Mouse (Mus musculus) heart, embryonic 11.5 days (tissue): Measurements from ENCODE around the gene Nsun7. TPM values are rescaled to one million over a fixed set of nuclear protein-coding genes. Genes with fewer than 3 reads are reported as not detected.

Source experiments
- ATAC-seq: fragments of 200-750 bp; cut with Nextera tagmentation; replicated peaks from 2 replicates; pipeline ENCODE4 v1.8.0; 2017; ENCODE audit warnings: moderate library complexity; ENCODE audit not compliant: insufficient number of reproducible peaks, low FRiP score, low TSS enrichment
- H3K27ac ChIP-seq: fragments of 300-500 bp; sonication (generic); 2 replicates; pipeline ENCODE4 v1.5.1; 2014; ENCODE audit warnings: mild to moderate bottlenecking, low read depth, low read length
- H3K27me3 ChIP-seq: fragments of 300-500 bp; sonication (generic); 2 replicates; pipeline ENCODE4 v1.6.1; 2014; ENCODE audit warnings: mild to moderate bottlenecking, low read length, mixed read lengths; ENCODE audit not compliant: control insufficient read depth, insufficient read depth
- H3K36me3 ChIP-seq: fragments of 300-500 bp; sonication (generic); 2 replicates; pipeline ENCODE4 v1.6.1; 2014; ENCODE audit warnings: mild to moderate bottlenecking, low read length, moderate library complexity, mixed read lengths; ENCODE audit not compliant: control insufficient read depth, insufficient read depth
- H3K4me1 ChIP-seq: fragments of 300-500 bp; sonication (generic); 2 replicates; pipeline ENCODE4 v1.6.1; 2014; ENCODE audit warnings: low read length; ENCODE audit not compliant: control insufficient read depth, insufficient read depth
- H3K4me2 ChIP-seq: fragments of 300-500 bp; sonication (generic); 2 replicates; pipeline ENCODE4 v1.6.1; 2014; ENCODE audit warnings: mild to moderate bottlenecking, moderate library complexity
- H3K4me3 ChIP-seq: fragments of 300-500 bp; sonication (generic); 2 replicates; pipeline ENCODE4 v1.5.1; 2014; ENCODE audit warnings: low read depth, low read length
- H3K9ac ChIP-seq: fragments of 300-500 bp; sonication (generic); 2 replicates; pipeline ENCODE4 v1.6.1; 2014; ENCODE audit warnings: mild to moderate bottlenecking, low read depth, low read length, moderate library complexity
- H3K9me3 ChIP-seq: fragments of 300-500 bp; sonication (generic); replicated peaks from 2 replicates; pipeline ENCODE4 v1.6.1; 2016; ENCODE audit warnings: low read length; ENCODE audit not compliant: control insufficient read depth
- WGBS: fragments of 180-500 bp; shearing (Covaris S2); extraction: QIAGEN DNeasy Blood & Tissue Kit; methylation state at CpG from one replicate; pipeline ENCODE4 v1.1.7; 2014; ENCODE audit not compliant: insufficient replicate concordance; 5-methylcytosine and 5-hydroxymethylcytosine counted together
- polyA plus RNA-seq: library from polyadenylated mRNA; unstranded; fragments of >200 nt; fragmentation: Nextera tagmentation; extraction: Ambion mirVana; gene quantifications from 2 replicates; pipeline ENCODE4 v1.2.1, GENCODE M21; 2014

Nsun7 gene
- 0.08 and 0.23 TPM in 2 replicates for polyA plus RNA-seq

GRCm38 (mm10) chr5:66259756-66260448, at the start of gene Nsun7:
Gene Nsun7 (plus strand): TSS chr5:66259897.
- no peak for ATAC-seq
- 1% methylated on average over 41 of the region's 44 CpGs for WGBS
- H3K27me3 ChIP-seq = peaks cover 9% of the 10 kb centered on the region; the same call in 1 of the 2 replicates
- no peaks in the 10 kb centered on the region for H3K36me3 ChIP-seq
- H3K9me3 ChIP-seq = no peaks in the 10 kb centered on the region
- no peak within 1 kb of the TSS for H3K27ac ChIP-seq
- H3K4me2 ChIP-seq = peak within 1 kb of the TSS; percentile 91
- H3K4me3 ChIP-seq = peak within 1 kb of the TSS; percentile 57
- peak within 1 kb of the TSS; percentile 70 for H3K9ac ChIP-seq
- no peaks in the 10 kb centered on the region for H3K4me1 ChIP-seq

- Histone ChIP-seq H3K4me1 (no peaks in the 10 kb centered on the region), H3K4me2 (no peak overlapping the region), H3K9ac (no peak overlapping the region), H3K27ac (no peak overlapping the region), H3K9me3 (no peaks in the 10 kb centered on the region), H3K36me3 (no peaks in the 10 kb centered on the region), H3K4me3 (no peak overlapping the region), H3K27me3 (no peaks in the 10 kb centered on the region)
- 60% methylated on average over 7 of the region's 7 CpGs for WGBS
- no peak for ATAC-seq
Observed at GRCm38 (mm10) chr5:66214395-66214935, 45.2 kb upstream of the Nsun7 start.

GRCm38 (mm10) chr5:66215569-66216277, 44.0 kb upstream of the Nsun7 start:
- Histone ChIP-seq H3K36me3 (no peaks in the 10 kb centered on the region), H3K27me3 (no peaks in the 10 kb centered on the region), H3K4me3 (no peak overlapping the region), H3K4me2 (no peak overlapping the region), H3K27ac (no peak overlapping the region), H3K9ac (no peak overlapping the region), H3K9me3 (no peaks in the 10 kb centered on the region), H3K4me1 (no peaks in the 10 kb centered on the region)
- ATAC-seq = no peak
- WGBS = 48% methylated on average over 10 of the region's 10 CpGs

- ATAC-seq = no peak
- Histone ChIP-seq H3K4me2 (no peak overlapping the region), H3K9ac (no peak overlapping the region), H3K4me3 (no peak overlapping the region), H3K36me3 (no peaks in the 10 kb centered on the region), H3K27me3 (no peaks in the 10 kb centered on the region), H3K27ac (no peak overlapping the region), H3K9me3 (no peaks in the 10 kb centered on the region), H3K4me1 (no peaks in the 10 kb centered on the region)
- 76% methylated on average over 6 of the region's 6 CpGs for WGBS
Observed at GRCm38 (mm10) chr5:66219692-66220091, 40.0 kb upstream of the Nsun7 start.

GRCm38 (mm10) chr5:66220620-66221019, 39.1 kb upstream of the Nsun7 start:
- no peak for ATAC-seq
- no peaks in the 10 kb centered on the region for H3K9me3 ChIP-seq
- no peaks in the 10 kb centered on the region for H3K4me1 ChIP-seq
- H3K36me3 ChIP-seq = no peaks in the 10 kb centered on the region
- WGBS = 78% methylated on average over 9 of the region's 9 CpGs
- H3K27me3 ChIP-seq = no peaks in the 10 kb centered on the region
- H3K27ac ChIP-seq = no peak overlapping the region
- no peak overlapping the region for H3K9ac ChIP-seq
- H3K4me2 ChIP-seq = no peak overlapping the region
- no peak overlapping the region for H3K4me3 ChIP-seq

- ATAC-seq = no peak
- Histone ChIP-seq H3K9ac (no peak overlapping the region), H3K27me3 (no peaks in the 10 kb centered on the region), H3K4me2 (no peak overlapping the region), H3K27ac (no peak overlapping the region), H3K9me3 (no peaks in the 10 kb centered on the region), H3K36me3 (no peaks in the 10 kb centered on the region), H3K4me1 (no peaks in the 10 kb centered on the region), H3K4me3 (no peak overlapping the region)
- WGBS = 86% methylated on average over 15 of the region's 15 CpGs
Observed at GRCm38 (mm10) chr5:66222916-66223315, 36.8 kb upstream of the Nsun7 start.

GRCm38 (mm10) chr5:66226526-66226925, 33.2 kb upstream of the Nsun7 start:
- Histone ChIP-seq H3K4me1 (no peaks in the 10 kb centered on the region), H3K4me3 (no peak overlapping the region), H3K27ac (no peak overlapping the region), H3K9me3 (no peaks in the 10 kb centered on the region), H3K27me3 (no peaks in the 10 kb centered on the region), H3K9ac (no peak overlapping the region), H3K4me2 (no peak overlapping the region), H3K36me3 (no peaks in the 10 kb centered on the region)
- WGBS = 90% methylated on average over 7 of the region's 7 CpGs
- ATAC-seq = no peak

GRCm38 (mm10) chr5:66231660-66232269, 27.9 kb upstream of the Nsun7 start:
- WGBS = 85% methylated on average over 8 of the region's 8 CpGs
- no peak overlapping the region for H3K27ac ChIP-seq

More at GRCm38 (mm10) chr5:66231660-66232269, 27.9 kb upstream of the Nsun7 start:
- Histone ChIP-seq H3K9ac (no peak overlapping the region), H3K4me1 (no peaks in the 10 kb centered on the region), H3K4me2 (no peak overlapping the region), H3K36me3 (no peaks in the 10 kb centered on the region), H3K9me3 (no peaks in the 10 kb centered on the region), H3K4me3 (no peak overlapping the region), H3K27me3 (no peaks in the 10 kb centered on the region)
- ATAC-seq = no peak
